Mouse (Mus musculus): Measurements from ENCODE around the gene Slc25a35.

DNA sequence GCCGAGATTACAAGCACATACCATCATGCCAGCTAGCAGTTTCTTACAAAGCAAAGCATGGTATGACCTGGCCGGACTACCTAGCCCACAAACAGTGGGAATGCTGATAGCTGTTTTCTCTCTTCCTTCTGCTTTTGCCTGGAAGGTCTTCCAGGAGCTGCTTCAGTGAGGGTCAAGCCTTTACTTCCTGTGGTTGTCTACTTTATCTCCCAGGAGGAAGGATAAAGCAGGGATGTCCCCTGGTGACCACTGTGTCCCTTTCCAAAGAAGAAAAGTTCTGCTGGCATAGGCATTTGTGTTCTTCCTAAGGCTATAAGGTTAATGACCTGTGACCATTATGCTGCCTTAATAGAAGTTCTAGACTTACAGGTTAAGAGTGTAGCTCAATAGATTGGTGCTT is 4.5 kb upstream of the Slc25a35 start:
- TF ChIP-seq GATA1 (IDR thresholded peaks at IDR 0.05; ENCODE audit: borderline replicate concordance, low read length), result no peak
- TF ChIP-seq FLI1 (IDR thresholded peaks at IDR 0.05; ENCODE audit: low read length), result no peak
